Mouse (Mus musculus) intestine, embryonic 15.5 days (tissue): Measurements from ENCODE around the gene Cfb. TPM values are rescaled to one million over a fixed set of nuclear protein-coding genes. Genes with fewer than 3 reads are reported as not detected.
"Not testable (repeated sequence)": the region's sequence is repeated elsewhere in the genome, so short reads cannot be mapped to it uniquely, and the experiment has no call there.

Source experiments
- ATAC-seq: fragments of 200-750 bp; cut with Nextera tagmentation; 2 replicates; pipeline ENCODE4 v1.8.0; 2017; ENCODE audit warnings: moderate TSS enrichment, moderate library complexity
- H3K27ac ChIP-seq: fragments of 300-500 bp; sonication (generic); 2 replicates; pipeline ENCODE4 v1.5.1; 2015; ENCODE audit warnings: mild to moderate bottlenecking, inconsistent platforms
- H3K27me3 ChIP-seq: fragments of 300-500 bp; sonication (generic); replicated peaks from 2 replicates; pipeline ENCODE4 v1.6.1; 2015; ENCODE audit warnings: inconsistent platforms
- H3K36me3 ChIP-seq: fragments of 300-500 bp; sonication (generic); 2 replicates; pipeline ENCODE4 v1.6.1; 2015; ENCODE audit warnings: inconsistent platforms
- H3K4me1 ChIP-seq: fragments of 300-500 bp; sonication (generic); replicated peaks from 2 replicates; pipeline ENCODE4 v1.6.1; 2015; ENCODE audit warnings: inconsistent platforms
- H3K4me2 ChIP-seq: fragments of 300-500 bp; sonication (generic); replicated peaks from 2 replicates; pipeline ENCODE4 v1.6.1; 2015; ENCODE audit warnings: mild to moderate bottlenecking, inconsistent platforms
- H3K4me3 ChIP-seq: fragments of 300-500 bp; sonication (generic); replicated peaks from 2 replicates; pipeline ENCODE4 v1.5.1; 2015; ENCODE audit warnings: inconsistent platforms
- H3K9ac ChIP-seq: fragments of 300-500 bp; sonication (generic); 2 replicates; pipeline ENCODE4 v1.6.1; 2015; ENCODE audit warnings: inconsistent platforms
- H3K9me3 ChIP-seq: fragments of 300-500 bp; sonication (generic); 2 replicates; pipeline ENCODE4 v1.6.1; 2016; ENCODE audit warnings: inconsistent platforms
- WGBS: fragments of 180-500 bp; shearing (Covaris S2); methylation state at CpG from one replicate; pipeline ENCODE4 v1.1.7; 2015; 5-methylcytosine and 5-hydroxymethylcytosine counted together
- polyA plus RNA-seq: library from polyadenylated mRNA; unstranded; fragments of >200 nt; fragmentation: Nextera tagmentation; extraction: Ambion mirVana; gene quantifications from 2 replicates; pipeline ENCODE4 v1.2.1, GENCODE M21; 2015

Cfb gene
- polyA plus RNA-seq, 1 experiment from 2014 or later, result 52.1 TPM

- H3K9ac ChIP-seq, ATAC-seq, H3K4me3 ChIP-seq, H3K27ac ChIP-seq, H3K4me2 ChIP-seq, H3K36me3 ChIP-seq, H3K9me3 ChIP-seq, H3K4me1 ChIP-seq, H3K27me3 ChIP-seq: not testable (repeated sequence)
- 60% methylated on average over 12 of the region's 12 CpGs for WGBS
Measured at GRCm38 (mm10) chr17:34813747-34814146, 48.6 kb downstream of the Cfb start.

- H3K27me3 ChIP-seq, result no peaks in the 10 kb centered on the region
- H3K27ac ChIP-seq, result no peak overlapping the region
- H3K9ac ChIP-seq, result no peak overlapping the region
- H3K4me1 ChIP-seq, result no peaks in the 10 kb centered on the region
- WGBS, result 62% methylated on average over 15 of the region's 15 CpGs
- ATAC-seq, result peak; percentile 79
- no peaks in the 10 kb centered on the region for H3K9me3 ChIP-seq
- no peaks in the 10 kb centered on the region for H3K36me3 ChIP-seq
- no peak overlapping the region for H3K4me2 ChIP-seq
- H3K4me3 ChIP-seq, result no peak overlapping the region
Measured at GRCm38 (mm10) chr17:34811275-34811674, 51.0 kb downstream of the Cfb start.

GRCm38 (mm10) chr17:34810811-34811210, 51.5 kb downstream of the Cfb start:
- H3K9me3 ChIP-seq, H3K4me1 ChIP-seq, H3K27me3 ChIP-seq, ATAC-seq, H3K4me3 ChIP-seq, H3K36me3 ChIP-seq, H3K4me2 ChIP-seq, H3K27ac ChIP-seq, H3K9ac ChIP-seq: not testable (repeated sequence)
- 80% methylated on average over 8 of the region's 8 CpGs for WGBS

- not testable (repeated sequence) for H3K36me3 ChIP-seq, H3K4me2 ChIP-seq, H3K4me1 ChIP-seq, H3K9me3 ChIP-seq, H3K9ac ChIP-seq, H3K27ac ChIP-seq, ATAC-seq, H3K27me3 ChIP-seq, H3K4me3 ChIP-seq
- WGBS, result 87% methylated on average over 5 of the region's 5 CpGs
Measured at GRCm38 (mm10) chr17:34810411-34810810, 51.9 kb downstream of the Cfb start.

- Histone ChIP-seq H3K9ac (no peak overlapping the region), H3K4me2 (no peak overlapping the region), H3K27ac (no peak overlapping the region), H3K4me1 (no peaks in the 10 kb centered on the region), H3K9me3 (no peaks in the 10 kb centered on the region), H3K4me3 (no peak overlapping the region), H3K27me3 (no peaks in the 10 kb centered on the region), H3K36me3 (no peaks in the 10 kb centered on the region)
- 77% methylated on average over 6 of the region's 6 CpGs for WGBS
- no peak for ATAC-seq
Measured at GRCm38 (mm10) chr17:34808599-34809205, 53.6 kb downstream of the Cfb start.

DNA sequence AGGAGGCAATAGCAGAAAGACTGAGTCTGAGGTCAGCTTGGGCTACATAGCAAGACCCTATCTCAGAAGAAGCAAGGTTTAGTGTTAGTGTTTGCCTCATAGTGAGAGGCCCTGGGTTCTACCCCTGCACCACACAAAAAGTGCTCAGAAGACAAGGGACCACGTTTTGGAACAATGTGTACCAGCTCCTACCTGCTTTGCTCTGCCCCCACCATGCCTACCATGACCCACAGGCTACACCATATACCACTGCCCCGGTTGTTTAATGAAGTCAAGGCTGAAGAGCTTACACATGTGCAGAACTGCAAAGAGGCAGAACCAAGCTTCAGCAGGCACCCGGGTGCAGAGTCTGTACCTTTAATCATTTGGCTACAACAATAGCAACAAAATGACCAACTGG, 55.1 kb downstream of the Cfb start:
- ATAC-seq, result no peak
- Histone ChIP-seq H3K9ac (no peak overlapping the region), H3K4me3 (no peak overlapping the region), H3K4me2 (no peak overlapping the region), H3K27ac (no peak overlapping the region), H3K36me3 (no peaks in the 10 kb centered on the region), H3K4me1 (no peaks in the 10 kb centered on the region), H3K27me3 (no peaks in the 10 kb centered on the region), H3K9me3 (no peaks in the 10 kb centered on the region)
- WGBS, result 65% methylated on average over 3 of the region's 3 CpGs

Other genes starting within 250 kb of the Cfb start
- 3.0 and 3.4 TPM in 2 replicates for gene Egfl8, start 246.5 kb downstream of the Cfb start, polyA plus RNA-seq
- gene Ppt2, start 234.0 kb downstream of the Cfb start, polyA plus RNA-seq, result 27.8 and 29.6 TPM in 2 replicates
- gene Prrt1, start 233.0 kb downstream of the Cfb start, polyA plus RNA-seq, result 0.40 and 0.49 TPM in 2 replicates
- gene Fkbpl, start 217.8 kb downstream of the Cfb start, polyA plus RNA-seq, result 12.1 and 13.7 TPM in 2 replicates
- gene Atf6b, start 215.4 kb downstream of the Cfb start, polyA plus RNA-seq, result 67.5 and 68.2 TPM in 2 replicates
- gene Tnxb, start 192.0 kb downstream of the Cfb start, polyA plus RNA-seq, result 1.1 and 1.3 TPM in 2 replicates
- gene C4b, start 118.6 kb downstream of the Cfb start, polyA plus RNA-seq, result 0.33 and 1.4 TPM in 2 replicates
- 0.38 and 18.1 TPM in 2 replicates for gene Cyp21a1, start 58.0 kb downstream of the Cfb start, polyA plus RNA-seq
- 25.1 and 30.3 TPM in 2 replicates for gene Stk19, start 25.6 kb downstream of the Cfb start, polyA plus RNA-seq
- 51.8 and 58.6 TPM in 2 replicates for gene Dxo, start 25.5 kb downstream of the Cfb start, polyA plus RNA-seq
- gene Skiv2l, start 12.3 kb downstream of the Cfb start, polyA plus RNA-seq, result 39.9 and 42.5 TPM in 2 replicates
- 98.4 and 106 TPM in 2 replicates for gene Nelfe, start 12.1 kb downstream of the Cfb start, polyA plus RNA-seq
- 2.5 and 2.8 TPM in 2 replicates for gene Zbtb12, start 17.0 kb upstream of the Cfb start, polyA plus RNA-seq
- gene Gm20547, start 19.5 kb upstream of the Cfb start, polyA plus RNA-seq, result not detected in 2 replicates
- gene C2, start 35.7 kb upstream of the Cfb start, polyA plus RNA-seq, result 14.9 and 16.0 TPM in 2 replicates
- gene Ehmt2, start 36.0 kb upstream of the Cfb start, polyA plus RNA-seq, result 61.2 and 67.6 TPM in 2 replicates
- gene Slc44a4, start 51.9 kb upstream of the Cfb start, polyA plus RNA-seq, result 56.2 and 60.4 TPM in 2 replicates
- gene Neu1, start 68.7 kb upstream of the Cfb start, polyA plus RNA-seq, result 118 and 134 TPM in 2 replicates
- gene Hspa1b, start 96.7 kb upstream of the Cfb start, polyA plus RNA-seq, result 0.43 TPM in 2 replicates
- not detected in 2 replicates for gene Gm20481, start 107.4 kb upstream of the Cfb start, polyA plus RNA-seq
- 6.2 and 6.3 TPM in 2 replicates for gene Hspa1a, start 109.6 kb upstream of the Cfb start, polyA plus RNA-seq
- 0.16 and 0.78 TPM in 2 replicates for gene Hspa1l, start 110.2 kb upstream of the Cfb start, polyA plus RNA-seq
- gene Lsm2, start 119.3 kb upstream of the Cfb start, polyA plus RNA-seq, result 187 and 190 TPM in 2 replicates
- gene Vars, start 138.5 kb upstream of the Cfb start, polyA plus RNA-seq, result 117 and 141 TPM in 2 replicates
- 0.21 and 0.35 TPM in 2 replicates for gene Vwa7, start 154.1 kb upstream of the Cfb start, polyA plus RNA-seq
- 11.4 and 13.5 TPM in 2 replicates for gene Sapcd1, start 165.5 kb upstream of the Cfb start, polyA plus RNA-seq
- gene Msh5, start 184.2 kb upstream of the Cfb start, polyA plus RNA-seq, result 3.0 and 3.1 TPM in 2 replicates
- 385 and 387 TPM in 2 replicates for gene Clic1, start 187.4 kb upstream of the Cfb start, polyA plus RNA-seq
- 185 and 190 TPM in 2 replicates for gene Ddah2, start 196.5 kb upstream of the Cfb start, polyA plus RNA-seq
- gene Ly6g6c, start 202.9 kb upstream of the Cfb start, polyA plus RNA-seq, result not detected in 2 replicates
- gene Mpig6b, start 203.7 kb upstream of the Cfb start, polyA plus RNA-seq, result 0.23 and 0.35 TPM in 2 replicates
- gene Ly6g6e, start 214.4 kb upstream of the Cfb start, polyA plus RNA-seq, result 1.9 and 2.6 TPM in 2 replicates
- 5.8 and 5.9 TPM in 2 replicates for gene Ly6g6d, start 215.5 kb upstream of the Cfb start, polyA plus RNA-seq
- 0.24 and 0.33 TPM in 2 replicates for gene Ly6g6f, start 223.1 kb upstream of the Cfb start, polyA plus RNA-seq
- 92.1 and 96.4 TPM in 2 replicates for gene Abhd16a, start 226.7 kb upstream of the Cfb start, polyA plus RNA-seq
- gene Ly6g5c, start 245.8 kb upstream of the Cfb start, polyA plus RNA-seq, result not detected in 2 replicates